Mouse (Mus musculus) CH12.LX (cell line): ENCODE data around the gene Olfr998.

Experiments
- BHLHE40 ChIP-seq: IDR thresholded peaks from 2 replicates; pipeline ENCODE4 v1.6.1; 2011; ENCODE audit warnings: mild to moderate bottlenecking, low read depth, low read length, improper control_type of control experiment
- IRF4 ChIP-seq: IDR thresholded peaks from 2 replicates; pipeline ENCODE4 v1.6.1; 2014; ENCODE audit warnings: low read depth, mild to moderate bottlenecking, inconsistent platforms, low read length, improper control_type of control experiment
- NELFE ChIP-seq: IDR thresholded peaks from 2 replicates; pipeline ENCODE4 v1.6.1; 2011; ENCODE audit warnings: low read depth, low read length, improper control_type of control experiment
- POLR2A ChIP-seq: IDR thresholded peaks from 2 replicates; pipeline ENCODE4 v1.6.1; 2011; ENCODE audit warnings: low read depth, mild to moderate bottlenecking, improper control_type of control experiment, low read length
- TBP ChIP-seq: conservative IDR thresholded peaks from 2 replicates; pipeline ENCODE4 v1.6.1; 2011; ENCODE audit warnings: low read depth, low read length, improper control_type of control experiment

GRCm38 (mm10) chr2:85611803-85612202 is 23.1 kb downstream of the Olfr998 start, which contains the start of gene Olfr1000:
- no peak for TF ChIP-seq BHLHE40
- TF ChIP-seq POLR2A: no peak
- TF ChIP-seq NELFE: no peak
- TF ChIP-seq TBP: no peak
- TF ChIP-seq IRF4: no peak
